Mouse (Mus musculus): ENCODE measurements at regions not wholly inside any gene's neighbourhood (a gene's known extent, or its start where the extent isn't known, plus 50 kb on each side); places are given as distances from the start of the nearest gene placed in this dataset.

DNA sequence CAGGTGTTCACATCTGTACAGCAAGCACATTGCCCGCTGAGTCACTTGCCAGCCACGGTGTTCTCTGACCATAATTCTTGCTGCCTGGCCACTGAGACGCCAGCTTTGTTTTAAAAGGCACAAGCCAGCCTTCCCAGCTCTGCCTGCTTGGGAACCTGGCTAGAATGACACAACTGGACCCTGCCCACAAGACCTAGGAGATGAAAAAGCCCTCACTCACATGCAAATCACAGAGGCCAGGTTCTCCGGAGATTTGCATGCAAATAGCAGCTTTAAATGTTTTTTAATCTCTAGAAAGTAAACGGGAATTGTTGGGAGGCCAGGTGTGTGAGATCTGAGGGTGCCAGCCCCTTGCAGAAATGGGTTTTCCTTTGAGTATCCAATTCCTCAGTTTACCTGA, 71.9 kb downstream of the 1810010D01Rik start:
- TF ChIP-seq CTCF (IDR thresholded peaks at IDR 0.05; ENCODE audit: borderline replicate concordance, extremely low read depth, insufficient read depth, insufficient read length) (no peak), POLR2A (IDR thresholded peaks at IDR 0.05; ENCODE audit: borderline replicate concordance, extremely low read depth, insufficient read depth, insufficient read length, poor library complexity, severe bottlenecking) (no peak)
- no peak for DNase-seq (ENCODE audit: low read depth)

DNA sequence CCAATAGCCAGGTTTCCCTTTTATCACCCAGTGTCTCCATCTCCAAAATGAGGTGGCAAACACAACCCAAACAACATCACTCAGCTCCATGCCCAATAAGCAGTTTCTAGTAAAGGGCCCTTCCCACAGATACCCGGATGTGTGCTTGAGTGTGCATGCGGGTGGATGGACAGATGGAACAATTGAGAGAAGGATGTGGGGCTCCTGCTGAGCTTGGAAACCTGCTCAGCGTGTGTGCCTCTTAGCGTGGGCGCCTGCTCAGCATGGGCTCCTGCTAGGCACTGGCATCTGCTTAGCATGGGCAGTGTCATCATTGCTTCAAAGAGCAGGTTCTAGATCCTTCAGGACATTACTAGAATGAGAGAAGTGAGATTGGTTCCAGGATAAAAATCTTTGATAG, 75.4 kb downstream of the 1810010D01Rik start:
- DNase-seq (ENCODE audit: low read depth) = no peak
- TF ChIP-seq POLR2A (IDR thresholded peaks at IDR 0.05; ENCODE audit: borderline replicate concordance, extremely low read depth, insufficient read depth, insufficient read length, poor library complexity, severe bottlenecking) = no peak
- no peak for TF ChIP-seq CTCF (IDR thresholded peaks at IDR 0.05; ENCODE audit: borderline replicate concordance, extremely low read depth, insufficient read depth, insufficient read length)

GRCm38 (mm10) chr7:145131438-145132159, 76.3 kb downstream of the 1810010D01Rik start:
- TF ChIP-seq CTCF (IDR thresholded peaks at IDR 0.05; ENCODE audit: borderline replicate concordance, extremely low read depth, insufficient read depth, insufficient read length) = no peak
- TF ChIP-seq POLR2A (IDR thresholded peaks at IDR 0.05; ENCODE audit: borderline replicate concordance, extremely low read depth, insufficient read depth, insufficient read length, poor library complexity, severe bottlenecking) = no peak
- DNase-seq (ENCODE audit: low read depth) = no peak

DNA sequence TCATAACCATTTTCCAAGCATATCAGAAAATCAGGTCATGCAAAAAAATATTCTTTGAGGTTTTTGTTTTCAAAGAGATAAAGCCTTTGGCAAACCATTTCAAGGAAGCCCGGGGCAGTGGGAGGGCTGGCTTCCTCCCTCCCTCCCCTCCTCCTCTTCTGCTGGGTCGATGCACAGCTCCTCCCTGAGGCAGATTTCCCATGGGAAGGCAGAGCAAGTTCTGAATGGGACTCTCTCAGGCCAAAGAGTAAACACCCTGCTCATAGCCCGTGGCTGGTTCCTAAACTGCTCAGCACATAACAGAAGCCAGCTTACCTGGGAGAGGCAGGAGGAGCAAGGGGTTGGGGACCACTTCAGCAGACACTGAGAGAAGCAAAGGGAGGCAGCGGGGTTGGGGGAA, 77.9 kb downstream of the 1810010D01Rik start:
- DNase-seq (ENCODE audit: low read depth) = peak; percentile 28
- no peak for TF ChIP-seq CTCF (IDR thresholded peaks at IDR 0.05; ENCODE audit: borderline replicate concordance, extremely low read depth, insufficient read depth, insufficient read length)
- TF ChIP-seq POLR2A (IDR thresholded peaks at IDR 0.05; ENCODE audit: borderline replicate concordance, extremely low read depth, insufficient read depth, insufficient read length, poor library complexity, severe bottlenecking) = no peak

DNA sequence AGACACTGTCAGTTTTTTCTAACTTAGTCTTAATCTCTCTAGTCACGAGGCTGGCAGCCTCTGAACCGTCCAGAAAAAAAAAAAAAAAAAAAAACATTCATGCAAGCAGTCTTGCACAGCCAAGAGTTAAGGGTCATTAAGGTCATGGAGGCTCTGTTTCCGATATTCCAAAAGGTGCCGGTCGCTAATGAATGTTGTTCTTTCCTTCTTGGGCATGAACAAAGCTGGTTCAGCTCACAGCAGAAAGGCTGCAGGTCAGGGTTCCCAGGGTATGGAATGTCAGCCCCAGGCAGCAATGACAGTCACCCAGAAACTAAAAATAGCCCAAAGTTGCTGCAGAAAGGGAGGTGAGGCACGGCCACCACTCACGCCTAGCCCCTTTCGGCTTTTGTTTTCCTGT, 80.3 kb downstream of the 1810010D01Rik start:
- no peak for DNase-seq (ENCODE audit: low read depth)
- no peak for TF ChIP-seq CTCF (IDR thresholded peaks at IDR 0.05; ENCODE audit: borderline replicate concordance, extremely low read depth, insufficient read depth, insufficient read length)
- no peak for TF ChIP-seq POLR2A (IDR thresholded peaks at IDR 0.05; ENCODE audit: borderline replicate concordance, extremely low read depth, insufficient read depth, insufficient read length, poor library complexity, severe bottlenecking)

DNA sequence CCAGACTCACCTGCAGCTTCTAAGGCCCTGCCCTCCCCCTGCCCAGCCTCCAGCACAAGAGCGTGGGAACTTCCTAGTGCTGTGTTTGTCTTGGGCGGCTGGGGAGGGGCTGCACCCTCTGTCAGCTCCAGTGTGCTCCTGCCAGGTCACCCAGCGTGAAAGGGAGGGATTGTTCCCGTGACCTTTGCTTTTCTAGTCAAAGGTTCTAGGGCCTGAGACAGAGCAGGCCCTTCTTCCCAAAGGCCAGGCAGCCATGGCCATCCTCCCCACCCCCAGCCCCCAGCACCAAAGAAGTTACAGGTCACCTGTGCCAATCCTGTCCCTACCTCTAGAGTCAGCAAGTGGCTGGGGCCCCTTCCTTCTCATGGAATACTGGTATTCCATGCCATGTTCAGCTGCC, 80.7 kb downstream of the 1810010D01Rik start:
- no peak for TF ChIP-seq CTCF (IDR thresholded peaks at IDR 0.05; ENCODE audit: borderline replicate concordance, extremely low read depth, insufficient read depth, insufficient read length)
- no peak for TF ChIP-seq POLR2A (IDR thresholded peaks at IDR 0.05; ENCODE audit: borderline replicate concordance, extremely low read depth, insufficient read depth, insufficient read length, poor library complexity, severe bottlenecking)

GRCm38 (mm10) chr7:145123996-145124601, 83.8 kb downstream of the 1810010D01Rik start:
- no peak for DNase-seq (ENCODE audit: low read depth)
- no peak for TF ChIP-seq POLR2A (IDR thresholded peaks at IDR 0.05; ENCODE audit: borderline replicate concordance, extremely low read depth, insufficient read depth, insufficient read length, poor library complexity, severe bottlenecking)
- TF ChIP-seq CTCF (IDR thresholded peaks at IDR 0.05; ENCODE audit: borderline replicate concordance, extremely low read depth, insufficient read depth, insufficient read length) = no peak

More for the DNA sequence above, 80.7 kb downstream of the 1810010D01Rik start:
- DNase-seq (ENCODE audit: low read depth) = no peak

GRCm38 (mm10) chr7:145122471-145122870, 85.4 kb downstream of the 1810010D01Rik start:
- DNase-seq (ENCODE audit: low read depth) = peak; percentile 83
- TF ChIP-seq POLR2A (IDR thresholded peaks at IDR 0.05; ENCODE audit: borderline replicate concordance, extremely low read depth, insufficient read depth, insufficient read length, poor library complexity, severe bottlenecking) = no peak
- no peak for TF ChIP-seq CTCF (IDR thresholded peaks at IDR 0.05; ENCODE audit: borderline replicate concordance, extremely low read depth, insufficient read depth, insufficient read length)

- no peak for DNase-seq (ENCODE audit: low read depth)
- TF ChIP-seq CTCF (IDR thresholded peaks at IDR 0.05; ENCODE audit: borderline replicate concordance, extremely low read depth, insufficient read depth, insufficient read length) = no peak
- TF ChIP-seq POLR2A (IDR thresholded peaks at IDR 0.05; ENCODE audit: borderline replicate concordance, extremely low read depth, insufficient read depth, insufficient read length, poor library complexity, severe bottlenecking) = no peak
These were observed 89.5 kb downstream of the 1810010D01Rik start for GRCm38 (mm10) chr7:145118406-145118805.

- TF ChIP-seq CTCF (IDR thresholded peaks at IDR 0.05; ENCODE audit: borderline replicate concordance, extremely low read depth, insufficient read depth, insufficient read length) (peak; percentile 54; the same call in 1 of the 2 replicates), POLR2A (IDR thresholded peaks at IDR 0.05; ENCODE audit: borderline replicate concordance, extremely low read depth, insufficient read depth, insufficient read length, poor library complexity, severe bottlenecking) (no peak)
- DNase-seq (ENCODE audit: low read depth) = peak; percentile 31
These were observed 93.3 kb downstream of the 1810010D01Rik start for GRCm38 (mm10) chr7:145114660-145115059.

DNA sequence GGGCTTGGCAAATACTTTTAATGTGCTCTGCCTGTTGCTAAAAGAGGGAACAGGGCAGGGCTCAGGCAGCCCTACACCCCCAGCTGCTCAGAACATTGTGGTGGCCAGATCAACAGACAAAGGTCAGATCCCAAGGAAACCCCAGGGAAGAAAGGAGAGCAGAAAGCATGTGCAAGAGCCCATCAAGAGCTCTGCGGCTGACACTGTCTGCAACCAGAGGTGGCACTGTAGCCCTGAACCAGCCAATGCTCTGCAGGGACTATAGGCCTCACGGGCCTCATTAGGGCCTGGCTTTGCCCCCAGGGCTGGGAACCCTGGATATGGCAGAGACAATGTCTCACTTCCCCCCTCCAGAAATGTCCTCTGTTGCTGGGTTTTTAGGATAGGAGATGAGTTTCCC, 93.8 kb downstream of the 1810010D01Rik start:
- TF ChIP-seq CTCF (IDR thresholded peaks at IDR 0.05; ENCODE audit: borderline replicate concordance, extremely low read depth, insufficient read depth, insufficient read length) = no peak
- TF ChIP-seq POLR2A (IDR thresholded peaks at IDR 0.05; ENCODE audit: borderline replicate concordance, extremely low read depth, insufficient read depth, insufficient read length, poor library complexity, severe bottlenecking) = no peak
- no peak for DNase-seq (ENCODE audit: low read depth)
